8 mouse cellular contexts compared by ENCODE assay signal in the genomic region with DNA sequence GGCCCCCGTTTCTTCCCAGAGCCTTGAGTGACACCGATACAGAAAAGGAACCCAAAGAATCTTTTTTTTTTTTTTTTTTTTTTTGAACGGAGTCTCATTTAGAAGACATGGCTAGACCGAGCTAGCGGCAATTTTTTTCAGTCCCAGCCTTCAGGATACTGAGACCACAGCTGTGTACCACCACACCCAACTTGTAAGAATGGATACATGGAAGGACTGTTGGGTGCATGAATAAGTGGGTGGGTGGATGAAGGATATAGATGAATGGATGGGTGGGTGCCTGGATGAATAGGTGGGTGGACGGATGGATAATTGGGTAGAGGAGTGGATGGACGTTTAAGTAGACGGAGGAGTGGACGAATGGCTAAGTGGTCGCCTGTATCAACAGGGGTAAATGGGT. TPM values are rescaled to one million over a fixed set of nuclear protein-coding genes. Genes with fewer than 3 reads are reported as not detected.
DNase-seq lines count a peak whose midpoint lies in the region; ATAC-seq and TF ChIP-seq lines count a peak whose summit lies in the region.

No protein-coding gene starts in this region.

- H3K4me1 ChIP-seq in erythroblast, embryonic 14.5 days (ENCODE audit: control insufficient read depth) = peaks cover 21% of the 10 kb centered on the region
- H3K4me1 ChIP-seq in limb, embryonic 14.5 days (ENCODE audit: control insufficient read depth, insufficient read depth, low read length) = peaks cover 9% of the 10 kb centered on the region; the same call in 1 of the 2 replicates
- peaks cover 4% of the 10 kb centered on the region; the same call in 1 of the 2 replicates for H3K4me1 ChIP-seq in stomach, embryonic 15.5 days

- H3K27me3 ChIP-seq in erythroblast, embryonic 14.5 days (ENCODE audit: control insufficient read depth) = no peaks in the 10 kb centered on the region
- no peaks in the 10 kb centered on the region for H3K27me3 ChIP-seq in limb, embryonic 14.5 days (ENCODE audit: control insufficient read depth, insufficient read depth, low read length)
- no peaks in the 10 kb centered on the region for H3K27me3 ChIP-seq in stomach, embryonic 15.5 days (replicated peaks)

- intact Hi-C loops in left cerebral cortex, postnatal 4 days (cut with DNase I) = no loop called here

- peak overlapping the region; percentile 71 for H3K4me3 ChIP-seq in erythroblast, embryonic 14.5 days (replicated peaks)
- H3K4me3 ChIP-seq in limb, embryonic 14.5 days (replicated peaks; ENCODE audit: low read length) = peak overlapping the region; percentile 62
- peak overlapping the region; percentile 80 for H3K4me3 ChIP-seq in stomach, embryonic 15.5 days (replicated peaks)

- no peak for TF ChIP-seq POLR2A in limb, embryonic 14.5 days (IDR thresholded peaks at IDR 0.05; ENCODE audit: borderline replicate concordance, extremely low read depth, insufficient read depth, insufficient read length)

- DNase-seq in retina, embryonic 14.5 days (ENCODE audit: low spot score) = peak; percentile 5
- DNase-seq in retina, postnatal 1 day = no peak
- no peak for DNase-seq in limb, embryonic 14.5 days (ENCODE audit: low spot score)
- no peak for DNase-seq in left cerebral cortex, postnatal 4 days

- peak overlapping the region; percentile 83 for H3K4me2 ChIP-seq in limb, embryonic 14.5 days (replicated peaks; ENCODE audit: low read depth, low read length, severe bottlenecking)
- peak overlapping the region; percentile 73 for H3K4me2 ChIP-seq in stomach, embryonic 15.5 days

- H3K27ac ChIP-seq in limb, embryonic 14.5 days (replicated peaks; ENCODE audit: low read depth, low read length) = no peak overlapping the region
- H3K27ac ChIP-seq in stomach, embryonic 15.5 days = no peak overlapping the region

- H3K9ac ChIP-seq in limb, embryonic 14.5 days (ENCODE audit: low read depth, low read length, severe bottlenecking) = peak overlapping the region; percentile 59
- peak overlapping the region; percentile 46; the same call in 1 of the 2 replicates for H3K9ac ChIP-seq in stomach, embryonic 15.5 days

- no peak for ATAC-seq in erythroblast, adult 5-6 weeks (replicated peaks; ENCODE audit: low FRiP score, poor library complexity, severe bottlenecking)
- 0 out of 2 replicates have a peak, but pooled peaks have one; percentile 2 for ATAC-seq in limb, embryonic 14.5 days (ENCODE audit: low FRiP score, low read depth)
- ATAC-seq in stomach, embryonic 15.5 days (ENCODE audit: insufficient read depth, low FRiP score, low read depth) = 0 out of 2 replicates have a peak, but pooled peaks have one; percentile 8
- ATAC-seq in erythroid progenitor cell, adult 5-6 weeks (replicated peaks; ENCODE audit: low FRiP score, poor library complexity, severe bottlenecking) = no peak

- no peaks in the 10 kb centered on the region for H3K9me3 ChIP-seq in erythroblast, embryonic 14.5 days (ENCODE audit: control insufficient read depth, low read length)
- H3K9me3 ChIP-seq in limb, embryonic 14.5 days (ENCODE audit: control insufficient read depth, low read length) = no peaks in the 10 kb centered on the region
- H3K9me3 ChIP-seq in stomach, embryonic 15.5 days = no peaks in the 10 kb centered on the region

- WGBS in limb, embryonic 14.5 days = 12% methylated on average over 10 of the region's 10 CpGs
- WGBS in stomach, embryonic 15.5 days = 10% methylated on average over 10 of the region's 10 CpGs

- peaks cover 3% of the 10 kb centered on the region for H3K36me3 ChIP-seq in erythroblast, embryonic 14.5 days (ENCODE audit: control insufficient read depth)
- peaks cover 3% of the 10 kb centered on the region for H3K36me3 ChIP-seq in limb, embryonic 14.5 days (ENCODE audit: control insufficient read depth, insufficient read depth, low read length)
- H3K36me3 ChIP-seq in stomach, embryonic 15.5 days = no peaks in the 10 kb centered on the region

RNA-seq across cellular contexts. Expression of gene 3110082I17Rik, which starts 0.4 kb away (rescaled TPM):
- 0.69 and 0.97 TPM in 2 replicates for polyA plus RNA-seq in erythroblast, embryonic 14.5 days (2012)
- total RNA-seq in erythroblast, adult 5-6 weeks (2015; ENCODE audit: low replicate concordance) = 1.3 and 8.6 TPM in 2 replicates
- total RNA-seq in erythroblast, adult 5-6 weeks (2017; ENCODE audit: low replicate concordance) = 2.8 and 4.0 TPM in 2 replicates
- polyA plus RNA-seq in limb, embryonic 14.5 days (2012; rRNA removed) = 23.2 and 25.2 TPM in 2 replicates
- polyA plus RNA-seq in limb, embryonic 14.5 days (2014; fragmentation: Nextera tagmentation; extraction: Ambion mirVana) = 27.9 and 29.9 TPM in 2 replicates
- 37.2 and 38.7 TPM in 2 replicates for polyA plus RNA-seq in stomach, embryonic 15.5 days (2015; fragmentation: Nextera tagmentation; extraction: Ambion mirVana)
- total RNA-seq in erythroid progenitor cell, adult 5-6 weeks (2015; ENCODE audit: low replicate concordance) = 4.7 TPM in 1 of 2 replicates, not detected in the other
- total RNA-seq in erythroid progenitor cell, adult 5-6 weeks (2017; ENCODE audit: low replicate concordance) = 3.2 and 4.2 TPM in 2 replicates
- total RNA-seq in left cerebral cortex, postnatal 4 days (2021) = 10 to 100 TPM; 18.0 to 19.2 TPM

RNA-seq across cellular contexts. Expression of gene Zfand2a, which starts 24.4 kb away (rescaled TPM):
- polyA plus RNA-seq in erythroblast, embryonic 14.5 days (2012) = 0.60 and 0.61 TPM in 2 replicates
- total RNA-seq in erythroblast, adult 5-6 weeks (2015; ENCODE audit: low replicate concordance) = 2.3 and 2.9 TPM in 2 replicates
- total RNA-seq in erythroblast, adult 5-6 weeks (2017; ENCODE audit: low replicate concordance) = 3.4 and 5.4 TPM in 2 replicates
- polyA plus RNA-seq in limb, embryonic 14.5 days (2012; rRNA removed) = 16.4 and 17.3 TPM in 2 replicates
- 6.2 and 6.8 TPM in 2 replicates for polyA plus RNA-seq in limb, embryonic 14.5 days (2014; fragmentation: Nextera tagmentation; extraction: Ambion mirVana)
- 7.0 and 8.5 TPM in 2 replicates for polyA plus RNA-seq in stomach, embryonic 15.5 days (2015; fragmentation: Nextera tagmentation; extraction: Ambion mirVana)
- 7.2 and 9.2 TPM in 2 replicates for total RNA-seq in erythroid progenitor cell, adult 5-6 weeks (2015; ENCODE audit: low replicate concordance)
- total RNA-seq in erythroid progenitor cell, adult 5-6 weeks (2017; ENCODE audit: low replicate concordance) = 3.6 and 5.8 TPM in 2 replicates
- total RNA-seq in left cerebral cortex, postnatal 4 days (2021) = 10 to 100 TPM; 58.7 to 60.3 TPM

RNA-seq across cellular contexts. Expression of gene Gper1, which starts 37.0 kb away (rescaled TPM):
- polyA plus RNA-seq in erythroblast, embryonic 14.5 days (2012) = not detected in 2 replicates
- total RNA-seq in erythroblast, adult 5-6 weeks (2015; ENCODE audit: low replicate concordance) = not detected in 2 replicates
- total RNA-seq in erythroblast, adult 5-6 weeks (2017; ENCODE audit: low replicate concordance) = not detected in 2 replicates
- polyA plus RNA-seq in limb, embryonic 14.5 days (2012; rRNA removed) = 4.7 and 5.7 TPM in 2 replicates
- 6.4 and 6.7 TPM in 2 replicates for polyA plus RNA-seq in limb, embryonic 14.5 days (2014; fragmentation: Nextera tagmentation; extraction: Ambion mirVana)
- polyA plus RNA-seq in stomach, embryonic 15.5 days (2015; fragmentation: Nextera tagmentation; extraction: Ambion mirVana) = 2.0 and 2.7 TPM in 2 replicates
- total RNA-seq in erythroid progenitor cell, adult 5-6 weeks (2015; ENCODE audit: low replicate concordance) = not detected in 2 replicates
- total RNA-seq in erythroid progenitor cell, adult 5-6 weeks (2017; ENCODE audit: low replicate concordance) = not detected in 2 replicates
- 1 to 10 TPM; 3.0 to 3.2 TPM for total RNA-seq in left cerebral cortex, postnatal 4 days (2021)

RNA-seq across cellular contexts. Expression of gene C130050O18Rik, which starts 54.9 kb away (rescaled TPM):
- polyA plus RNA-seq in erythroblast, embryonic 14.5 days (2012) = not detected in 2 replicates
- total RNA-seq in erythroblast, adult 5-6 weeks (2015; ENCODE audit: low replicate concordance) = 1.9 and 2.1 TPM in 2 replicates
- total RNA-seq in erythroblast, adult 5-6 weeks (2017; ENCODE audit: low replicate concordance) = 2.9 and 4.3 TPM in 2 replicates
- 9.1 and 10.6 TPM in 2 replicates for polyA plus RNA-seq in limb, embryonic 14.5 days (2012; rRNA removed)
- polyA plus RNA-seq in limb, embryonic 14.5 days (2014; fragmentation: Nextera tagmentation; extraction: Ambion mirVana) = 6.4 and 7.5 TPM in 2 replicates
- 0.72 and 1.1 TPM in 2 replicates for polyA plus RNA-seq in stomach, embryonic 15.5 days (2015; fragmentation: Nextera tagmentation; extraction: Ambion mirVana)
- total RNA-seq in erythroid progenitor cell, adult 5-6 weeks (2015; ENCODE audit: low replicate concordance) = 2.9 TPM in 1 of 2 replicates, not detected in the other
- 0.26 TPM in 1 of 2 replicates, not detected in the other for total RNA-seq in erythroid progenitor cell, adult 5-6 weeks (2017; ENCODE audit: low replicate concordance)
- not detected for total RNA-seq in left cerebral cortex, postnatal 4 days (2021)

Comparison
In these comparisons a context has a peak if more than half of its experiments do, and no peak if none do; other contexts are left out.
1. ATAC-seq: peak in limb, embryonic 14.5 days (single experiment) and stomach, embryonic 15.5 days (single experiment); none in erythroblast, adult 5-6 weeks (single experiment) and erythroid progenitor cell, adult 5-6 weeks (single experiment).
2. RNA of gene Zfand2a, which starts 24.4 kb away (total RNA-seq): 58.7 to 60.3 TPM in left cerebral cortex, postnatal 4 days; 3.6 to 9.2 TPM in erythroid progenitor cell, adult 5-6 weeks and 2.3 to 5.4 TPM in erythroblast, adult 5-6 weeks; every median in the first group is over 4 times any median in the second.
3. Peak in every context shown above with its lines, with median percentiles within 50 percentile points of each other: H3K4me3 ChIP-seq.